Mouse (Mus musculus) neutrophil, adult 5-6 weeks (primary cell): ENCODE data around the gene Pbld2. TPM values are rescaled to one million over a fixed set of nuclear protein-coding genes. Genes with fewer than 3 reads are reported as not detected.

ENCODE experiments used
- ATAC-seq: fragments of 151-379, 151-347 bp; 2 replicates; pipeline ENCODE4 v1.8.0; 2017; ENCODE audit warnings: mild to moderate bottlenecking, moderate TSS enrichment; ENCODE audit not compliant: insufficient number of reproducible peaks, poor library complexity, low FRiP score, severe bottlenecking; ENCODE audit errors: extremely low read depth
- total RNA-seq: library from RNA; stranded (forward); fragments of 200-1000 nt; gene quantifications from 2 replicates; pipeline ENCODE4 v1.2.3, GENCODE M21; 2017

Pbld2 gene
- 1.1 and 1.9 TPM in 2 replicates for total RNA-seq

- ATAC-seq, result peak; percentile 79
Measured at GRCm38 (mm10) chr10:63023749-63024579, at the start of gene Pbld2, which contains the start of gene Hnrnph3. TSS of gene Pbld2 (plus strand) at chr10:63024315. TSS of gene Hnrnph3 (minus strand) at chr10:63024217.

- no peak for ATAC-seq
Measured at GRCm38 (mm10) chr10:62979667-62980038, 44.5 kb upstream of the Pbld2 start.

GRCm38 (mm10) chr10:62980039-62980954, 43.8 kb upstream of the Pbld2 start, which contains the start of gene Rufy2:
TSS of gene Rufy2 (plus strand) at chr10:62980223.
- ATAC-seq, result peak; percentile 89

GRCm38 (mm10) chr10:62984072-62984471, 40.0 kb upstream of the Pbld2 start:
- ATAC-seq, result peak; percentile 45; the same call in 1 of the 2 replicates

- ATAC-seq, result no peak
Measured at GRCm38 (mm10) chr10:62984495-62984894, 39.6 kb upstream of the Pbld2 start.

- peak; percentile 30; the same call in 1 of the 2 replicates for ATAC-seq
Measured at GRCm38 (mm10) chr10:62987341-62987740, 36.8 kb upstream of the Pbld2 start.

GRCm38 (mm10) chr10:62990636-62991035, 33.5 kb upstream of the Pbld2 start:
- ATAC-seq, result no peak

- no peak for ATAC-seq
Measured at GRCm38 (mm10) chr10:62993991-62994390, 30.1 kb upstream of the Pbld2 start.

- no peak for ATAC-seq
Measured at GRCm38 (mm10) chr10:63000584-63000983, 23.5 kb upstream of the Pbld2 start.

GRCm38 (mm10) chr10:63003252-63003651, 20.9 kb upstream of the Pbld2 start:
- no peak for ATAC-seq

GRCm38 (mm10) chr10:63004556-63004955, 19.6 kb upstream of the Pbld2 start:
- ATAC-seq, result no peak

GRCm38 (mm10) chr10:63008193-63008592, 15.9 kb upstream of the Pbld2 start:
- no peak for ATAC-seq

- no peak for ATAC-seq
Measured at GRCm38 (mm10) chr10:63010268-63010667, 13.8 kb upstream of the Pbld2 start.

GRCm38 (mm10) chr10:63011556-63011955, 12.6 kb upstream of the Pbld2 start:
- ATAC-seq, result no peak

GRCm38 (mm10) chr10:63013476-63013875, 10.6 kb upstream of the Pbld2 start:
- ATAC-seq, result no peak

- no peak for ATAC-seq
Measured at GRCm38 (mm10) chr10:63014168-63014567, 9.9 kb upstream of the Pbld2 start.

- ATAC-seq, result no peak
Measured at GRCm38 (mm10) chr10:63019304-63019703, 4.8 kb upstream of the Pbld2 start.

GRCm38 (mm10) chr10:63021702-63022101, 2.4 kb upstream of the Pbld2 start:
- no peak for ATAC-seq

- no peak for ATAC-seq
Measured at GRCm38 (mm10) chr10:63022541-63023120, 1.5 kb upstream of the Pbld2 start.
